Mouse (Mus musculus): Measurements from ENCODE around the gene Tmem108. TPM values are rescaled to one million over a fixed set of nuclear protein-coding genes. Genes with fewer than 3 reads are reported as not detected.

The Tmem108 gene
- polyA plus RNA-seq, 1 experiment from 2014 or later, result 25.9 TPM

Other genes with a start within 250 kb of the Tmem108 start
- 4.2 and 4.8 TPM in 2 replicates for gene Nphp3, start 240.7 kb upstream of the Tmem108 start, polyA plus RNA-seq (2015; fragmentation: Nextera tagmentation; extraction: Ambion mirVana)